Mouse (Mus musculus): ENCODE measurements around the gene Ednrb. TPM values are rescaled to one million over a fixed set of nuclear protein-coding genes. Genes with fewer than 3 reads are reported as not detected.
"Not testable (repeated sequence)": the region's sequence is repeated elsewhere in the genome, so short reads cannot be mapped to it uniquely, and the experiment has no call there.

Ednrb gene
- total RNA-seq, 2 experiments from 2014 or later: 0.60 TPM; not detected in 1

GRCm38 (mm10) chr14:103826343-103826742 is 17.9 kb downstream of the Ednrb start:
- no peak for ATAC-seq (replicated peaks; ENCODE audit: low FRiP score, poor library complexity, severe bottlenecking)

DNA sequence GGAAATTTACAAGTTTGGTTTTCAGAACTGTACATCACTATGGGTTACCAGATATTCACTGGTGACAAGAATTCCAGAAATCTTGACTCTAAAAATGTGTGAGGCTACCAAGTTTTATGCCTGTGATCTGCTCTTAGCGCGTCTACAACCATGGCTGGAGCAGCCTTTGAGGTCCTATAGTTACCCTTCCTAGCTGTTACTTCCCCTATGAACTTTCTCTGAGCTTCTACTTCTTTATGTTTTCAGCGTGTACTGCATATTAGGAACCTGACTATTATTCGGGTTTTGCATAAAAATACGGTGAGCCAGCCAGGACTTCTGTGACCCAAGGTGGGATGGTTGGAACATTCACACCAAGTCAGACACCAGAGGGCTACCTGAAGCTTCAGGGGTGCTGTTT is 18.3 kb downstream of the Ednrb start:
- ATAC-seq (replicated peaks; ENCODE audit: low FRiP score, poor library complexity, severe bottlenecking): no peak

DNA sequence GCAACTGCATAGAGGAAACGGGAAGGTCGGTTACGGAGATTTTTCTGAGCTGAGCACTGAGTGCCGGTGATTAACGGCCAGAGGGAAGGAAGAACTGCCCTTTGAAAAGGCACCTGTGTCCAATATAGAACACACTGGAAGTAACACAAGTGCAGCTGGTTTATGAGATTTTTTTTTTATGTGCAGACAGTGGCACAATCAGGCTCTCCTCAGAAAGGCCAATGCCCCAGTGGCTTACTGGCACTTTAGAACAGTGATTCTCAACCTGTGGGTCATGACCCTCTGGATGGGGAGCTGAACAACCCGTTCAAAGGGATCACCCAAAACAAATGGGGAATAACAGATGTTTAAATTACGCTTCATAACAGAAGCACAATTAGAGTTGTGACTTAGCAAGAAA is 20.7 kb downstream of the Ednrb start:
- no peak for ATAC-seq (replicated peaks; ENCODE audit: low FRiP score, poor library complexity, severe bottlenecking)

GRCm38 (mm10) chr14:103822590-103822989 is 21.6 kb downstream of the Ednrb start:
- ATAC-seq (replicated peaks; ENCODE audit: low FRiP score, poor library complexity, severe bottlenecking): no peak

- ATAC-seq (replicated peaks; ENCODE audit: low FRiP score, poor library complexity, severe bottlenecking): no peak
Observed at GRCm38 (mm10) chr14:103816637-103817308, 27.4 kb downstream of the Ednrb start.

- ATAC-seq (replicated peaks; ENCODE audit: low FRiP score, poor library complexity, severe bottlenecking): no peak
Observed at GRCm38 (mm10) chr14:103815542-103815941, 28.7 kb downstream of the Ednrb start.

DNA sequence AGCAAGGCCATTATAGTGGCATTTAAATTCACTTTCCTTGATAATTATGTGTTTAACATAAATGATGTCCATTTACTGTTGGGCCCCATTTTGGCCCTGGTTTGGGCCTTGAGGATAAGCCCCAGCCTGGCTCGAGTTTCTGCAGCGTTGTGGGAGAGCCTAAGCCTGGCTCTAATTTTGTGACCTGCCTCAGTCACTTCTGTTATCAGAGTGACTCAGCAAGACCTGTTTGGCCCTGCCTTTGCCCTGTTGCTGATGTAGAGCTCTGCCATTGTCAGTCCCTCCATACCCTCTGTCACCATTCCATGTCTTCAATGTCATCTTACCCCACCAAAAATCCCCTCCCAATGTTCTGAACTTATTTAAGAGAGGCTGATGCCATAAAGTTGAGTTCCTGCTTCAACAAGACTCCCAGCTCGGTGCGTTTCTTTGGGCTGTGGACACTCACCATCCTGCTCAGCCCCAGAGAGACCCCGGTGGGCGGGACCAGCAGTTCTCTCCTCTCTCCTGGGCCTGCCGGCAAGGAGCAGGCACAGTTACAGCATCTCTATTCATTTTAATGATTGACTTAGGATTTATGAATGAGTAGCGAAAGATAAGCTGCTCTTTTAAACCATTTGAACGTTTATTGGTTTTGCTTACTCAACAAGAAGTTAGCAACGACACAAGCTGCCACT is 30.0 kb downstream of the Ednrb start:
- ATAC-seq (replicated peaks; ENCODE audit: low FRiP score, poor library complexity, severe bottlenecking): no peak

- no peak for ATAC-seq (replicated peaks; ENCODE audit: low FRiP score, poor library complexity, severe bottlenecking)
Observed at GRCm38 (mm10) chr14:103813246-103813645, 31.0 kb downstream of the Ednrb start.

DNA sequence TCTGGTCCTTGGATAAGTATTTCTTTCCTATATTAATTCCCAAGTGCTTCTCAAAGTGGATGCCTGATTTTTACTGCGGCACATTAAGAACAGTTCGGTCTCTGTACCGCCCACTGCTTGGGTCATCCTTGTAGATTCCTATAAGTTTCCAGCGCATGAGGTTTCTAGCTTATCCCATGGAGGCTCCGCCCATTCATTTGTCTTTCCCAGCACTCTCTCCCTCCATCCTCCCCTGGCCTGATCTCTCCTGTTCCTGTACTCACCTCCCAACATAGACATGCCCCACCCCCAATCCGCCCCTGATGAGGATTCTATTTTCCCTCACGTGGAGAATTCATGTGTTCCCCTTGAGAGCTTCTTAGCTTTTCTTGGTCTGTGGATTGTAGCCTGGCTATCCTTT is 32.9 kb downstream of the Ednrb start:
- ATAC-seq (replicated peaks; ENCODE audit: low FRiP score, poor library complexity, severe bottlenecking): no peak

DNA sequence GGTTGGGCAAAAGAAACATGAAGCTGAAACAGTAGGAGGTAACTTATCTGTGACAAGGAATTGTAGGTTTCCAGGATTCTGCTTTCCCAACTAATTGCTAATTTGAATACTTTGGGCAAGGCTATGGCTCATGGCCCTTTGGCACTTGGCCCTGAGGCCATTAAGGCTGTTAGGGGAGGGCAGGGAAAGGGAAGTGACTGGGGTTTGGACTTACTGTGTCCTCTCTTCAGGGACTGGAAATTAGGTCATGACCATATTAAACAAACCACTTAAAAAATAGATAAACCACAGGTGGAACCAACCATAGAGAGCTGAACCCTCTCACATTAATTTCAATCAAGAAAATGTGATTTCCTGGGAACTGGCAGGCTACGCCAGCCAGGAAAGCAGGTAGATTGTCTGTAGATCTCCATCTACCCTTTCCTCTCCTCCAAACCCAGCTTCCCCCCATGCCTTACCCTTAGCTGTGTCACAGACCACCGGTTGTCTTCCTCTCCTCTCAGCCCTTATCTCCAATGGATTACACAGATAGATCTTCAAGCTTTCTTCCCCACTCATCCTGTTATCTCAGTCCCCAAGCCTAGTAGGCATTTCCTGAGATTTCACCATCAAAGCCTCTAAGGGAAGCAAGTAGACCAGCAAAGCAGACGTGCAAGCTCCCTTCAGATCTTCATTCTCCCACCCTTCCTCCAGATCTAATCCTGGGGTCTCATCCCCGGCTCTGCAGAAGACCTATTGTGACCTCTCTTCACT is 40.1 kb downstream of the Ednrb start:
- no peak for ATAC-seq (replicated peaks; ENCODE audit: low FRiP score, poor library complexity, severe bottlenecking)

GRCm38 (mm10) chr14:103797123-103797522 is 47.1 kb downstream of the Ednrb start:
- ATAC-seq (replicated peaks; ENCODE audit: low FRiP score, poor library complexity, severe bottlenecking): no peak

DNA sequence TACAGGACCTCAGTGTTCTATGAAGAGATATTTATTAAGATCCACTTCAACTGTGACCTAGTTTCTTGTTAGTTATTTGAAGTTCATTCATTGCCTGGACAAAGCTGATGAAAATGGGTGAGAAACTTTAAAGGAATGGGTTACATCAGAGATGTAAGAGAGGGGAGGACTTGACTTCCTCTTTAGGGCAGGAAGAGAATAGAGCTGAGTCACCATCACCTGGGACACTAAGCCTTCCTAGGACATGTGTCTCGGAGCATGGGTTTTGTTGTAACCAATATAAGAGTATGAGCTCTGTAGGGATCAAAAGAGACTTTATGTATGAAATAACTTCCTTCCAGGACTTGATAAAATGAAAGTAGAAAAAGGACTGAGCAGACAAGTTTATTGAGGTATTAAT is 48.6 kb downstream of the Ednrb start:
- ATAC-seq (replicated peaks; ENCODE audit: low FRiP score, poor library complexity, severe bottlenecking): no peak

DNA sequence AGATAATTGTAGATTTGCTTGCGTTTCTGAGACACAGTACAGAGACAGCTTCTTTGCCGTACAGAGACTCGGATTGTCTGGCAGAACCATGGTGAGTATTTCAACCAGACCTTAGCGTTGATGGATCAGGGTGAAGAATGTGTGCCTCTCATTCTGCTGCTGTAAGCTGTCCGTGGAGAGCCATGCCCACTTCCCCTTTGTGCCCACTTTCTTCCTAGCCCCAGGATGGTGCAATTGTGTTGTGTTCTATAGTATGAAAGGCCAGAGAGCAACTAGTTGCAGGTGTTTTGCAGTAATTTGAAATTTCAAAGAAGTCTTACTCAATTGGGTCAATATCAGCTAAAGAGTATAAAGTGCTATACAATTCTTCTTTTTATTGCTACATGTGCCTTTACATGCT is 50.8 kb downstream of the Ednrb start:
- no peak for ATAC-seq (replicated peaks; ENCODE audit: low FRiP score, poor library complexity, severe bottlenecking)

DNA sequence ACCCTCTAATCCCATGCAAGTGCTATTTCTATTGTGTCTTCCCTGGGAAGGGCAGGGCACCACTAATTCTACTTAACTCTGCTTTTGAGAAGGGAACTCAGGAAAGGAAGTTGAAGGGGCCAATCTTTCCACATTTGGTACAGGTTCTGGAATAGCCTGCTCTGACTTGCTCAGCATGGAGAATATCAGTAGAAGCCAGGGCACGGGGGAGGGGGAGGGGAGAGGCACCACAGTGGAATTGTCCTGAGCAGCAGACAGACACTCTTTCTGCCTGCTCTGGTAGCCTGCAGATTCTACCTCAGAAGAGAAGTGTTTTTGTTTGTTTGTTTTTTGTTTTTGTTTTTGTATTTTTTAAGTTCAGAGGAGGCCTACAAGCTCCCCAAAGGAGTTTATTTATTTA is 51.5 kb downstream of the Ednrb start:
- ATAC-seq (replicated peaks; ENCODE audit: low FRiP score, poor library complexity, severe bottlenecking): no peak

GRCm38 (mm10) chr14:103787547-103787946 is 56.7 kb downstream of the Ednrb start:
- no peak for ATAC-seq (replicated peaks; ENCODE audit: low FRiP score, poor library complexity, severe bottlenecking)

- no peak for ATAC-seq (replicated peaks; ENCODE audit: low FRiP score, poor library complexity, severe bottlenecking)
Observed at GRCm38 (mm10) chr14:103785096-103785965, 58.9 kb downstream of the Ednrb start.

DNA sequence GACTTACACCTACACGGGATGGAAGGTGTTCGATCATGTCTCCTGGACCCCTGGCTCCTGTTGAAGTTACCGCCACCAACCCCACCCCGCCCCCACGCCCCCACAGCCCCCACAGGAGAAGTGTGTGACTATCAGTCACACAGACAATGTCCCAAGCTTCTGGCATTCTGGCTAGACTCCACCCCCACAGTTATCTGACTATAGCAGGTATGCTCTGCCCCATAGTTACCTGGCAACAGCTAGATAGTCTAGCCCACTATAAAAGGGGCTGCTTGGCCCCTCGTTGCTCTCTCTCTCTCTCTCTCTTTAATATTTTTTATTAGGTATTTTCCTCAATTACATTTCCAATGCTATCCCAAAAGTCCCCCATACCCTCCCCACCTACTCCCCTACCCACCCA is 63.9 kb downstream of the Ednrb start:
- ATAC-seq (replicated peaks; ENCODE audit: low FRiP score, poor library complexity, severe bottlenecking): not testable (repeated sequence)

- ATAC-seq (replicated peaks; ENCODE audit: low FRiP score, poor library complexity, severe bottlenecking): no peak
Observed at GRCm38 (mm10) chr14:103779276-103779675, 64.9 kb downstream of the Ednrb start.

DNA sequence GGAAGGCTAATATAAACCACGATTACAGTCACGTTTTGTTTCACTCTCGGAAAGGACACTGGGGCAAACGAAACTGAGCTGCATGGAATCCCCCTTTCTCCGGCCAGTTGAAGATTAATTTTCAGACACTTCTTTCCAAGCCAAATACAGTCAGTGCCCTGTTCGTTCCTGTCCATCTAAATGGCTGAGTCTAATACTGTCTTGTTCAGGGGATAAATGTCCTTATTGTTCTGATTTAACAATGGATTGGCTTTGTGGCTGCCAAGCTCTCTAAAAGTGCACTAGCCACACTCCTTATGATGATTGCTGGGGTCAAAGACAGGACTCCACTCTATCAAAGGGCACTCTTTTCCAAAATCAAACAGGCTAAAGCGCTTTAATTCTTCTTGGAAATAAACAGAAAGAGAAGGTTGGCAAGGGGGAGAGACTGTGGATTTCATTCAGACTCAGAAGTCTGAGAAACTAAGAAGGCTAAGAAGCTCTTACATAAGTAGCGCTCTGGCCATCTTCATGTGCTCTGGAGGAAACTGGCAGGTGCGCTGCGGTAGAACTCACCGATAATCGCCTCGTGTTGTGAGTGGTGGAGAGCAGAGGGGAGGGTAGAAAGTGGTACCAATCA is 65.6 kb downstream of the Ednrb start:
- no peak for ATAC-seq (replicated peaks; ENCODE audit: low FRiP score, poor library complexity, severe bottlenecking)

DNA sequence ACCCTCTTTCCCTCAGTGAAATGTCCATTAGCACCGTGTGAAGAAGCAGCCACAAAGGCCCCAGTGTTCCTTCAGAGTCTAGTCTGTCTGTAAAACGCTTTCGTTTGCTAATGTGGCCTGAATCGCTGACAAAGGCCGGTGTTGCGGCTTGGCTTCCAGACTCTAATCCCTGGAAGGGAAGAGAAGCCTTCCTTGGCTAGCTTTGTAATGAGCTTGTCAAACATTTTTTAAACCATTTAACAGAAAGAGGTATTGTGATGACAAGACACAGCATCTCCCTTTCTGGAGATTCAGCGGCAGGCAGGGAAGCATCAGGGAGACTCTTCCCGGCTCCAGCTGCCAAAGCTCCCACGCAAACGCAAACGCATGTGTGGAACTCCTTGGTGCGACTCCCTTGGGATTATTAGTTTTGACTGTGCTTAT is 66.2 kb downstream of the Ednrb start:
- ATAC-seq (replicated peaks; ENCODE audit: low FRiP score, poor library complexity, severe bottlenecking): no peak

Measured in erythroblast, adult 5-6 weeks (primary cell).